Mouse (Mus musculus) layer of hippocampus, adult 8-10 months (tissue): ENCODE measurements around the gene Serpina3m. TPM values are rescaled to one million over a fixed set of nuclear protein-coding genes. Genes with fewer than 3 reads are reported as not detected.
"Not testable (repeated sequence)": the region's sequence is repeated elsewhere in the genome, so short reads cannot be mapped to it uniquely, and the experiment has no call there.

ENCODE experiments used
- DNase-seq, 2 experiments: peaks; one replicate each; pipeline ENCODE4 v3.0.0; 2022; ENCODE audit warnings: low spot score in 2 of 2
- total RNA-seq, 4 experiments: library from RNA; stranded (reverse); gene quantifications; 2 replicates each; pipeline ENCODE4 v1.2.4; 2022

Serpina3m gene
- total RNA-seq, 4 experiments from 2014 or later: 0.83 to 1.3 (median 0.97) TPM; not detected in 1

GRCm38 (mm10) chr12:104386878-104387277 is 48.6 kb downstream of the Serpina3m start:
- DNase-seq: not testable (repeated sequence)

- DNase-seq: no peak
Observed at GRCm38 (mm10) chr12:104388477-104388876, 50.2 kb downstream of the Serpina3m start.

- not testable (repeated sequence) for DNase-seq
Observed at GRCm38 (mm10) chr12:104391057-104391456, 52.8 kb downstream of the Serpina3m start.

- no peak for DNase-seq
Observed at GRCm38 (mm10) chr12:104403968-104404367, 65.7 kb downstream of the Serpina3m start.

GRCm38 (mm10) chr12:104406454-104406885 is 68.2 kb downstream of the Serpina3m start, which contains the start of gene Serpina3n:
Serpina3n (plus strand) TSS chr12:104406729.
- DNase-seq: peak in 1 of 2 experiments; percentile 43

- no peak for DNase-seq
Observed at GRCm38 (mm10) chr12:104412507-104412906, 74.2 kb downstream of the Serpina3m start.

- no peak for DNase-seq
Observed at GRCm38 (mm10) chr12:104414576-104414975, 76.3 kb downstream of the Serpina3m start.

GRCm38 (mm10) chr12:104415625-104416315 is 77.5 kb downstream of the Serpina3m start:
- DNase-seq: peak; percentile 75 to 83

- peak; percentile 62 to 86 for DNase-seq
Observed at GRCm38 (mm10) chr12:104418340-104419135, 80.3 kb downstream of the Serpina3m start.

- no peak for DNase-seq
Observed at GRCm38 (mm10) chr12:104419136-104419462, 80.8 kb downstream of the Serpina3m start.

- no peak for DNase-seq
Observed at GRCm38 (mm10) chr12:104422615-104423392, 84.5 kb downstream of the Serpina3m start.

- DNase-seq: peak in 1 of 2 experiments; percentile 35
Observed at GRCm38 (mm10) chr12:104425591-104425990, 87.3 kb downstream of the Serpina3m start.

GRCm38 (mm10) chr12:104426915-104427314 is 88.6 kb downstream of the Serpina3m start:
- peak in 1 of 2 experiments; percentile 25 for DNase-seq

GRCm38 (mm10) chr12:104431359-104431758 is 93.1 kb downstream of the Serpina3m start:
- DNase-seq: no peak

- no peak for DNase-seq
Observed at GRCm38 (mm10) chr12:104433214-104433613, 94.9 kb downstream of the Serpina3m start.

- DNase-seq: no peak
Observed at GRCm38 (mm10) chr12:104433951-104434735, 95.9 kb downstream of the Serpina3m start.

GRCm38 (mm10) chr12:104440087-104440760 is 101.9 kb downstream of the Serpina3m start:
- peak; percentile 78 to 93 for DNase-seq

- DNase-seq: no peak
Observed at GRCm38 (mm10) chr12:104443716-104444115, 105.4 kb downstream of the Serpina3m start.
